Mouse (Mus musculus) heart, adult 2 months (tissue): ENCODE measurements around the gene Crisp2. TPM values are rescaled to one million over a fixed set of nuclear protein-coding genes. Genes with fewer than 3 reads are reported as not detected.
"Not testable (repeated sequence)": the region's sequence is repeated elsewhere in the genome, so short reads cannot be mapped to it uniquely, and the experiment has no call there.

ENCODE experiments used
- DNase-seq, 2 experiments: peaks; one replicate each; pipeline ENCODE4 v3.0.0; 2021
- H3K27ac ChIP-seq: fragments of 200-600 bp; 2 replicates; pipeline ENCODE4 v1.8.1; 2022
- H3K27me3 ChIP-seq: fragments of 200-500 bp; 2 replicates; pipeline ENCODE4 v1.6.1; 2012; ENCODE audit warnings: mild to moderate bottlenecking, low read length, inconsistent platforms, mixed read lengths; ENCODE audit not compliant: control insufficient read depth, insufficient read depth
- H3K36me3 ChIP-seq: fragments of 200-500 bp; 2 replicates; pipeline ENCODE4 v1.6.1; 2012; ENCODE audit warnings: low read length, inconsistent platforms; ENCODE audit not compliant: control insufficient read depth, insufficient read depth
- H3K4me1 ChIP-seq: fragments of 200-500 bp; 2 replicates; pipeline ENCODE4 v1.6.1; 2011; ENCODE audit warnings: low read length; ENCODE audit not compliant: control insufficient read depth, insufficient read depth
- H3K4me3 ChIP-seq: fragments of 200-600 bp; 2 replicates; pipeline ENCODE4 v1.8.1; 2022
- H3K79me2 ChIP-seq: fragments of 200-500 bp; replicated peaks from 2 replicates; pipeline ENCODE4 v1.6.1; 2012; ENCODE audit warnings: mild to moderate bottlenecking, inconsistent platforms, low read length, moderate library complexity, mixed read lengths; ENCODE audit not compliant: control insufficient read depth, insufficient read depth
- H3K9ac ChIP-seq: fragments of 200-500 bp; 2 replicates; pipeline ENCODE4 v1.6.1; 2012; ENCODE audit warnings: low read depth, mild to moderate bottlenecking, control low read depth, inconsistent platforms, low read length, mixed read lengths
- CTCF ChIP-seq: fragments of 200-600 bp; IDR thresholded peaks from 2 replicates; pipeline ENCODE4 v1.8.1; 2022; ENCODE audit warnings: antibody characterized with exemption, mild to moderate bottlenecking, moderate library complexity
- EP300 ChIP-seq: fragments of 200-500 bp; IDR thresholded peaks from 2 replicates; pipeline ENCODE4 v1.6.1; 2011; ENCODE audit warnings: low read depth, low read length, control low read depth; ENCODE audit not compliant: insufficient read depth
- POLR2A ChIP-seq: fragments of 200-500 bp; IDR thresholded peaks from 2 replicates; pipeline ENCODE4 v1.6.1; 2011; ENCODE audit warnings: mild to moderate bottlenecking, low read depth, low read length, control low read depth; ENCODE audit not compliant: insufficient read depth
- WGBS: fragments of 180-500 bp; shearing (Covaris S2); methylation state at CpG from one replicate; pipeline ENCODE4 v1.1.7; 2018; 5-methylcytosine and 5-hydroxymethylcytosine counted together
- intact Hi-C: fragments of 180-260 bp; cut with DNase I; formaldehyde crosslinking; loops from one replicate; pipeline ENCODE4 v1.15.1; 2025
- polyA plus RNA-seq: library from polyadenylated mRNA; depleted of rRNA; stranded (reverse); fragments of >200 nt; gene quantifications from 2 replicates; pipeline ENCODE4 v1.2.3, GENCODE M21; 2012; rRNA removed
- total RNA-seq, 2 experiments: library from RNA; stranded (reverse); gene quantifications; 2 replicates each; pipeline ENCODE4 v1.2.3; 2021

Gene Crisp2
- total and polyA plus RNA-seq, 3 experiments = 0.10 TPM; not detected in 2

DNA sequence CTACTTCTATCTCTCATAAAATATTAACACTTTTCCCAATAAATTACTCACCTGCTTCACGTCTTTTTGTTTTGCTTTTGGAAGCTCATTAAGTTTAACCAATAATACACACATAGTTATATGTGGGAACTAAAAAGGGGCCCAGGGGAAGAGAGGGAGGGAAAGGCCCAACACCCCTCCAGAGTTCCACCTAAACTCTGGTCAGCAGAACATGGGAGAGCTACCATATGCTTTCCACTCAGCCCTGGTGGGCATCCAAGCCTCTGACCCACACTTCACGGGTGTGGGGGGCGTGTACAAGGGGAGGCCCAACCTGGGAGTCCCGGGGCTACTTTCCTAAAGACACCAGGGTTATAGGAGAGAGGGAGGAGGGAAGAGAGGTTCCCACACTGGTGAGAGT lies 75.1 kb downstream of the Crisp2 start:
- H3K27me3 ChIP-seq = no peaks in the 10 kb centered on the region
- WGBS = 40% methylated on average over 4 of the region's 4 CpGs
- intact Hi-C loops = no loop called here

DNA sequence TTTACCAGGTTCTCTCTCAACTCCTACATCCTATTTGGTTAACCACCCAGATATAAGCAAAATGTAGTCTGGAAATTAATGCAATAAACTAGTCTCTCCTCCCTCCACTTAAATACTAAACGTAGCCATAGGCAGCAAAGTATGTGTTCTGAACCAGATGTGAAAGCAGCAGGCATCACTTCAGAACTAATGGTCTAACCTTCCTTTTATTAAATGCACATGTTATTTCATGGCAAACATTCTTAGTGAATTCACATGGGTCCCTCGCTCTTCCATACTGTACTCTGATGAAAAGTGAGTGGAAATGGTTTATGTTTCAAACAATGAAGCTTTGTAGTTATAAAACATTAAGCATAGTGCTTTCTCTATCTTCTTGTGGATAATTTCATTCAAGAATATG lies 75.5 kb downstream of the Crisp2 start:
- no peak for DNase-seq
- no peak overlapping the region for H3K4me3 ChIP-seq
- H3K4me1 ChIP-seq = no peaks in the 10 kb centered on the region
- 52% methylated on average over 2 of the region's 2 CpGs for WGBS
- no peaks in the 10 kb centered on the region for H3K79me2 ChIP-seq
- no peak overlapping the region for H3K9ac ChIP-seq
- no peaks in the 10 kb centered on the region for H3K27me3 ChIP-seq
- intact Hi-C loops = no loop called here
- no peaks in the 10 kb centered on the region for H3K36me3 ChIP-seq
- TF ChIP-seq CTCF = no peak
- no peak for TF ChIP-seq POLR2A
- TF ChIP-seq EP300 = no peak
- no peak overlapping the region for H3K27ac ChIP-seq

More for the DNA sequence above, 75.1 kb downstream of the Crisp2 start:
- DNase-seq = no peak
- Histone ChIP-seq H3K4me3 (no peak overlapping the region), H3K36me3 (no peaks in the 10 kb centered on the region), H3K9ac (no peak overlapping the region), H3K79me2 (no peaks in the 10 kb centered on the region), H3K27ac (no peak overlapping the region), H3K4me1 (no peaks in the 10 kb centered on the region)
- no peak for TF ChIP-seq CTCF
- TF ChIP-seq POLR2A = no peak
- no peak for TF ChIP-seq EP300

DNA sequence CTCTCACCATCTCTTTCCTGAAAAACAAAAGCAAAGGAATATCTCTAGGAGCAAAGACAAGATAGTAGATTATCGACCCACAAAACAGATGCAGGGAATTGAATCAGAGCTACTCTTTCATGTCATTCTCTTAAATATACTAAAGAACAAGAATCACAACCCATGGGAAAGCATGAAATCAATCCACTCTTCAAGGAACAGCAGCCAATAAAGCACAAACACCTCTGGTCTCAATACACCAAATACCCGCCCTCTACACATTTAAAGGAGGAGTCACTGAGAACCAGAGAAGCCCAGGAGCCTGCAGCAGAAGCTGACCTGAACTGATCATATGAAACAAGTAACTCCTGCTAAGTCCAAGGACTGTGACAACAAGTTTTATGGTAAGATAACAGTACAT lies 80.0 kb downstream of the Crisp2 start, which contains the start of gene Esp1:
Gene Esp1, plus strand, starts transcription at position 301 of the 400 bp plus-strand sequence.
- DNase-seq = no peak
- WGBS = 70% methylated on average over 2 of the region's 2 CpGs
- no peaks in the 10 kb centered on the region for H3K4me1 ChIP-seq
- H3K9ac ChIP-seq = no peak within 1 kb of the TSS
- H3K79me2 ChIP-seq = no peaks in the 10 kb centered on the region
- TF ChIP-seq POLR2A = no peak
- no peak for TF ChIP-seq CTCF
- TF ChIP-seq EP300 = no peak
- H3K4me3 ChIP-seq = no peak within 1 kb of the TSS
- H3K27me3 ChIP-seq = no peaks in the 10 kb centered on the region
- no peak within 1 kb of the TSS for H3K27ac ChIP-seq
- no peaks in the 10 kb centered on the region for H3K36me3 ChIP-seq
- intact Hi-C loops = no loop called here

DNA sequence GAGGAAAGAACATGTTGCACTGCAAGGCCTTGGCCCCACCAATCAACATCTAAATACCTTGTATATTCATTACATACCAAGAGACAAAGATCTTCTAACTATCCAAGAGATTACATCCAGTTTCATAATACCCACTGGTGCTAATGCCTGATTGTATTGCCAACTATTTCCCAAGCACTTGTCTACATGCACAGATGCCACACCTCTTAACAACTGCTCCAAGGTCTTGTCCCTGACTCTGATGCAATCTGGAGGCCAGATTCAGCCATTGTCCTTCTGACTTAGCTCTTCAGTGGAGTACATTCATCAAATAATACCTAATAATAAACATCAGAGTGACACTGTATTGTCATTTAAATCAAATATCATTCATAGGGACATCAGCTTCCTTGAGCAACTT lies 89.7 kb downstream of the Crisp2 start:
- H3K4me3 ChIP-seq, H3K9ac ChIP-seq, DNase-seq, H3K4me1 ChIP-seq, H3K36me3 ChIP-seq, H3K27ac ChIP-seq, intact Hi-C loops, H3K79me2 ChIP-seq, H3K27me3 ChIP-seq: not testable (repeated sequence)

DNA sequence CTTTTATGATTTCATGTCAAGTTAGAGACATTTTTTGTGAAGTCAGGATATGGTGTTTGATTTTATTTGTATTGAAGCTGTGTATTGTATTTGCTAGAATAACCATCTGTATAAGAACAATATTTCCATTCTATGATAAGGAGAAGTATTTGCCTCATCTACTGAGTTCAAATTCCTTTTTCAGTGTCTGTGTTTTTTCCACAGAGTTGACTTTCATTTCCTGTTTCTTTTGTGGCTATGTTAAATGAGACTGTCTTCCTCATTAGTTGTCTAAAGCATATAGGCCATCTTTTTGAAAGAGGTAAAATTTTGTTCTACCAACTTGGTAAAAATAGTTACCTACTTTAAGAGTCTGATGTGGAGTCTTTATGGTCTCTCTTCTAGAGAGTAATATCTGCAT lies 90.5 kb downstream of the Crisp2 start:
- TF ChIP-seq POLR2A (no peak), CTCF (no peak), EP300 (no peak)
- Histone ChIP-seq H3K27ac (no peak overlapping the region), H3K36me3 (no peaks in the 10 kb centered on the region), H3K4me1 (no peaks in the 10 kb centered on the region), H3K4me3 (no peak overlapping the region), H3K27me3 (no peaks in the 10 kb centered on the region), H3K79me2 (no peaks in the 10 kb centered on the region), H3K9ac (no peak overlapping the region)
- intact Hi-C loops = no loop called here
- DNase-seq = no peak

Other genes starting within 250 kb of the Crisp2 start
- not detected for gene Esp6, start 245.5 kb downstream of the Crisp2 start, total RNA-seq
- not detected in 2 replicates for gene Esp6, start 245.5 kb downstream of the Crisp2 start, polyA plus RNA-seq
- not detected for gene Esp4, start 208.4 kb downstream of the Crisp2 start, total RNA-seq
- gene Esp4, start 208.4 kb downstream of the Crisp2 start, polyA plus RNA-seq = not detected in 2 replicates
- gene Esp3, start 174.9 kb downstream of the Crisp2 start, total RNA-seq = not detected
- gene Esp3, start 174.9 kb downstream of the Crisp2 start, polyA plus RNA-seq = not detected in 2 replicates
- gene Esp1, start 79.9 kb downstream of the Crisp2 start, total RNA-seq = not detected
- not detected in 2 replicates for gene Esp1, start 79.9 kb downstream of the Crisp2 start, polyA plus RNA-seq
- gene Rhag, start 4.1 kb upstream of the Crisp2 start, total RNA-seq = under 1 TPM; 0.21 to 0.55 TPM
- gene Rhag, start 4.1 kb upstream of the Crisp2 start, polyA plus RNA-seq = 0.08 and 0.09 TPM in 2 replicates
- gene 9130008F23Rik, start 73.6 kb upstream of the Crisp2 start, total RNA-seq = under 1 TPM; 0.30 to 0.65 TPM
- 0.97 and 1.1 TPM in 2 replicates for gene 9130008F23Rik, start 73.6 kb upstream of the Crisp2 start, polyA plus RNA-seq
- not detected for gene Glyatl3, start 107.3 kb upstream of the Crisp2 start, total RNA-seq
- not detected in 2 replicates for gene Glyatl3, start 107.3 kb upstream of the Crisp2 start, polyA plus RNA-seq
- 100 to 1,000 TPM; 146 to 171 TPM for gene Mut, start 127.7 kb upstream of the Crisp2 start, total RNA-seq
- gene Mut, start 127.7 kb upstream of the Crisp2 start, polyA plus RNA-seq = 30.8 and 56.6 TPM in 2 replicates
- gene Cenpq, start 128.0 kb upstream of the Crisp2 start, total RNA-seq = 1 to 10 TPM; 5.4 to 7.3 TPM
- gene Cenpq, start 128.0 kb upstream of the Crisp2 start, polyA plus RNA-seq = 1.5 and 2.3 TPM in 2 replicates